Mouse (Mus musculus) liver (tissue): Measurements from ENCODE around the gene Ric8b.

ENCODE experiments used
- DNase-seq: peaks from one replicate; pipeline ENCODE4 v3.0.0-alpha.2; 2020; ENCODE audit warnings: mixed read lengths

The Ric8b gene

GRCm38 (mm10) chr10:84916810-84917730, at the start of gene Ric8b:
TSS of gene Ric8b (plus strand) at chr10:84917616.
- DNase-seq, result peak; percentile 92

GRCm38 (mm10) chr10:84871285-84871684, 46.1 kb upstream of the Ric8b start:
- DNase-seq, result no peak

- no peak for DNase-seq
Observed at GRCm38 (mm10) chr10:84871921-84872320, 45.5 kb upstream of the Ric8b start.

GRCm38 (mm10) chr10:84879823-84880571, 37.4 kb upstream of the Ric8b start:
- DNase-seq, result no peak

GRCm38 (mm10) chr10:84882528-84882927, 34.9 kb upstream of the Ric8b start:
- DNase-seq, result no peak

GRCm38 (mm10) chr10:84885341-84885884, 32.0 kb upstream of the Ric8b start:
- DNase-seq, result no peak

- DNase-seq, result peak; percentile 36
Observed at GRCm38 (mm10) chr10:84886221-84886627, 31.2 kb upstream of the Ric8b start.

GRCm38 (mm10) chr10:84886785-84887184, 30.6 kb upstream of the Ric8b start:
- no peak for DNase-seq

- DNase-seq, result no peak
Observed at GRCm38 (mm10) chr10:84889096-84889846, 28.1 kb upstream of the Ric8b start.

- no peak for DNase-seq
Observed at GRCm38 (mm10) chr10:84895810-84896358, 21.5 kb upstream of the Ric8b start.

GRCm38 (mm10) chr10:84896941-84897930, 20.2 kb upstream of the Ric8b start:
- no peak for DNase-seq

GRCm38 (mm10) chr10:84898144-84898979, 19.1 kb upstream of the Ric8b start:
- no peak for DNase-seq

GRCm38 (mm10) chr10:84901676-84902075, 15.7 kb upstream of the Ric8b start:
- DNase-seq, result no peak

GRCm38 (mm10) chr10:84902213-84902612, 15.2 kb upstream of the Ric8b start:
- DNase-seq, result no peak

GRCm38 (mm10) chr10:84903307-84903706, 14.1 kb upstream of the Ric8b start:
- DNase-seq, result no peak

- no peak for DNase-seq
Observed at GRCm38 (mm10) chr10:84903742-84904141, 13.7 kb upstream of the Ric8b start.

- no peak for DNase-seq
Observed at GRCm38 (mm10) chr10:84906895-84907294, 10.5 kb upstream of the Ric8b start.

GRCm38 (mm10) chr10:84908006-84908405, 9.4 kb upstream of the Ric8b start:
- DNase-seq, result no peak

- no peak for DNase-seq
Observed at GRCm38 (mm10) chr10:84908471-84908870, 8.9 kb upstream of the Ric8b start.
